Mouse (Mus musculus): ENCODE data around the gene Mvp.

The Mvp gene

DNA sequence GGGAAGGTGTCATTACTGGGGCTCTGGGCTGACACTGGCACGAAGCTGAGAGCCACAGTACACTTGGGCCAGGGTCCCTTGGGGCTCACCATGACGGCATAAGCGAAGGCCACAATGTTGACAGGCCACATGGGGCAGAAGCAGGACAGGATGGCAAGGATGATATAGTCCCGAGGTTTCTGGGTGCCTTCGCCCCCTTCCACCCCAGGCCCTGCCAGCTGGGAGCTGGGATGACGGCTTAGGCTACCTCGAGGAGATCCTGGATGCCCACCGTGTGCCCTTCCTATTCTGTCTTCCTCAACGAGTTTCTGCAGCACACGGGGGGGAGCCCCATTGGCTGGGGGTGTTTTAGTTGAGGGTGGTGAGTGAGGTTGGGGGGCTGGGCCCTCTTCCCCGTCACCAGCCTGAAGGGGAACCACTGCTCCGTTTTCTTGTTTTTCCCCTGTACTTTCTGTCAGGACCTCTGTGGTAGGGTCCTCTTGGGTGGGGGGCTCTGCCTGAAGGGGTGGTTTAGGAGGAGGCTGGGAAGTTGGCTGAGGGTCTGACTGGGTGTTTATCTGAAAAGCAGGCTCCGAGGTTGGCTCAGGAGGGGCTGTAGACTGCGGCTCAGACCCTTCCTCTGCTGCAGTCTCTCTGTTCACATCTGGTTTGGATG lies 5.0 kb upstream of the Mvp start:
- no peak for DNase-seq (ENCODE audit: low read depth, low spot score)

DNA sequence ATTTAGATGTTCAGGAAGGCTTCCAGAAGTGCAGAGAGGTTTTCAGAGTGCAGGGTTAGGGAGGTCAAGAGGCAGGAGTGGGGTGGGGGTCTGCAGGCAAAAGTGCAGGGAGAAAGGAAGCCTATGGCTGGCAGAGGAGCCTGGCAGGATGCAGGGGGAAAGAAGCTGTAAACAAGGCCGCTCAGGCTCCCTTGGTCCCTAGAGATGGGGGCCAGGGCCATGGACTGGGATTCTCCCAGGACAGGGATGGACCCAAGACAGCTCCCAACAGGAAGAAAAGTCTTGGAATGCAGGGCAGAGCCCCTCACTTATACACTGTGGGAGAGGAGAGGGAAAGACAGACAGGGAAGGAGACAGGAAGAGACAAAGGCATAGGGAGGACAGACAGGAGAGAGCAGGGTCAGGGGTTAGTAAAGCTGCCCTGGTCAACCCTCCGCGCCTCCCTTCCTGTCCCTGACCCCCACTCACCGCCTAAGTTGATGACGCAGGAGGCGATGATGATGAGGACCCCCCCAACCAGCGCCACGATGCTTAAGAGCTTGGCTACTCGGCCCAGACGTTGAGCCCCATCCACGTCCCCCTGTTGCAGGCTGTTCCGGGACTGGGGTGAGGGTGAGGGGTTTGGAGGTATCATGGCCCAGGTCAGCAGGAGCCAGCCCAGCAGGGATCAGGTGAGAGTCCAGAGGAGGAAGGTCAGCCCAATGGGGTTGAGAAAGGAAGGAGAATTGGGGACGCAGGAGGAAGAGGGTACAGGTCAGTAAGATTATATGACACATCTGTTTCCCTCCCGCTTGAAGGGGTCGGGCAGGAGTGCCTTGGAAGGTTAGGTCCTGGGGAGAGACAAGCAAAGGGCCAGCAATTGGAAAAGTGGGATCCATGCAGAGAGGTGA lies 4.2 kb upstream of the Mvp start:
- no peak for DNase-seq (ENCODE audit: low read depth, low spot score)

DNA sequence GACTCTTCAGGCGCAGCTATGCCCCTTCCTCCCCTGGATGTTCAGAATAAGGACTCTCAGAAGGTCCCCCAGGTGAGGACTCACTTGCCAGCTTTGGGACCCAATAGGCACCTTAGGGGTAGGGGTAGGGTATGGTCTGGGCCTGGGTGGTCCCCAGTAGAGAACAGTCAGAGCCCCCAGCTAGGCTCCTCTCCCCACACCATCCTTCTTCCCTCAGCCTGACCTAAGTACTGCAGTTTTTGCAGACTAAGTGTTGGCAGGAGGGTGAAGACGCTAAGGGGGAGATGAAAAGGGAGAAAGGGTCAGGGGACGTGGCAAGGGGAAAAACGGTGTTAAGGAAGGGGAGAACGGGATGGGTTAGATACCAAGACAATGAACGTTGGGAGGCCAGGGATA lies 3.5 kb upstream of the Mvp start:
- DNase-seq (ENCODE audit: low read depth, low spot score), result no peak

DNA sequence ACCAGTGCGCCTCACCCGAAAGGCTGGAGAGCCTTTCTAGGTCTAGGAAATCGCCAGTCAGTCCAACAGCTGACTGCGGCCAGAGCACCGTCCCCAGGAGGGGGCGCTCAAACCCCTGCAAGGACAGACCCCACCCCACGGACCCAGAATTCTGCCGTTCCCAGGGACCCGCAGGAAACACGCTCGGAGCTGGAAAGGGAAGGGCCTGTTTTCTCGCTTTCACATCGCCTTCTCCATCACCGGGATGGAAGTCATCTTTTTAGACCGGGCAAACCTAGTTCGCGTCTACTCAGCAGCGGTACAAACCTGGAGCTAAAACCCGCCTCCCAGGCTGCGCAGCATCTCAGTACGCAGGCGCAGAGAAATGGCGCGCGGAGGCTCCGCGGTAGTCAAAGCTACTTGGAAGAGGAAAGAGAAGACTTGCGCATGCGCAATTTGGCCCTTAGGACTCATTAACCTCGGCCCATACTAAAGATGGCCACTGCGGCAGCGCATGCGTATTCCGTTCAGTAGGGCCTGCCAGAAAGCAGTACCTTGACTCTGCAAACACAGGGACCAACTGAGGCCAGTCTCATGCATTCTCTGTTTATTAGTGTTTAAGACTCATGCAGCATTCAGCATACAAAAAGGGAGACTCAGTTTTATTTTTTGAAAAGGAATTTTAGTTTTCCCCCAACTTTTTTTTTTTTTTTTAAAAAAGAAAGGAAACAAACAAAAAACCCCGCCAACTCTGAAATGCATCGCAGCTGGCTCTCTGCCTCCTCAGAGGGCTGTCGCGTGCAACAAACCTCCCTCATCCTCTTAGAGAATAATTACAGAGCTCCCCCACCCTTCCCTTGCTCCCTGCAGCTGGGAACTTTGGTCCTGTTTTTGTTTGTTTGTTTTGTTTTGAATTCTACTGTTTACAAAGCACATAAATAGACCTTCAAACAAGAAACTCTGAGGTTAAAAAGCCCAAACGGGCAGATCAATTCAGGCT lies 2.8 kb upstream of the Mvp start, which contains the start of gene Pagr1a:
Gene Pagr1a, minus strand, starts transcription at position 382 of the 979 bp plus-strand sequence.
- peak; percentile 98 for DNase-seq (ENCODE audit: low read depth, low spot score)

DNA sequence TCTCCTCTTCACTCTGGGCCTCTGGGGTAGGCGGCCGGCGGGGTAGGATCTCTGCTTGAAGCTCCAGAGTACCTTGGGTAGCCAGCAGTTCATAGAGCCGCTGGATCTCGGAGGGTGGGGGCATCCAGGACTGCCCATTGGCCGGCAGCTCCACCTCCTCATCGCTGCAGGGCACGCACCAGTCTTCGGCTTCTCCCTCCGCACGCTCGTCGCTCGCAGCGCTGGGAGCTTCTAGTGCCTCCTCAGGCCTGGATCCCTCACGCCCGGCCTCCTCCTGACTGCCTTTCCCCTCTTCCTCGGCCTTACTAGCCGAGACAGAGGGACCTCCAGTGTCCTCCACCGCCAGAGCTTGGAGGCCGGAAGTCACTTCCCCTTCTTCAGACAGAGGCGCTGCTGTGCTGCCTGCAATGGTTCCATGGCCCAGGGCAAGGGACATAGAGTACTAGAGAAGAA lies 2.1 kb upstream of the Mvp start:
- no peak for DNase-seq (ENCODE audit: low read depth, low spot score)

DNA sequence TGATC lies 1.9 kb upstream of the Mvp start, which contains the start of gene Pagr1b:
Gene Pagr1b, minus strand, starts transcription at position 4 of the 5 bp plus-strand sequence.
- no peak for DNase-seq (ENCODE audit: low read depth, low spot score)

DNA sequence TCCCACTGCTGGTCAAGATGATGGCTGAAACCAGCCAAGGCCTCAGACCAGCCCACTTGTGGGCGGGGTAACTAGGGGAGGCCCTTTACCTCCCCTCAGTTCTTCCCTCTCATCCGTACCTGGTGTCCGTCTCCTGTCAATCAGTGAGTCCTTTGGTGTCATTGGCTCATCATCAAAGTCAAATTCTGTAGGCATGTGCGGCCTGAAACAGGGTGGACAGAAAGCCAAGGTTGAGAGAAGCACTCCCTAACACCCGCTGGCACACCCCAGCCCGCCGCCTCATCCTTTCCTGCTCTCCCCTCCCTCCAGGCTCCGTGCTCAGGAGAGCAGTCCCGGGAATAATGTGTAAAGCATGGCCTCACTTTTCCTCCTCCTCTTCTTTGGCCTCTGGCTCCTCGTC lies 1.7 kb upstream of the Mvp start:
- DNase-seq (ENCODE audit: low read depth, low spot score), result no peak

DNA sequence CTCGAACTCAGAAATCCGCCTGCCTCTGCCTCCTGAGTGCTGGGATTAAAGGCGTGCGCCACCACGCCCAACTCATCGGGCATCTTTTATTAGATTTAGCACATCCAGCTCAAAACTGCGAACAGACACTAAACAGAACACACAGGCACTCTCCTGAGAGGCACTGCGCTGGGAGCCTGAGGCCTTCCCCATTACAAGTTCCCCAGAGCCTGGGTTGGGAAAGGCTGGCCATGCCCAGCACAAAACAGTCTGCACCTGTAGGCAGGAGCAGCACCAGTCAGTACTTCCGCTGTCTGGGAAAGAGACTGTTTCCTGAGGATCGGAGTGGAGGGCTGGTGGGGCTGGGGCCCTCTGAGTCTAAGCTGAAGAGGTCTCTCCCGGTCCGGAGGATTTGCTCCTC lies 572 bp upstream of the Mvp start:
- DNase-seq (ENCODE audit: low read depth, low spot score), result no peak

DNA sequence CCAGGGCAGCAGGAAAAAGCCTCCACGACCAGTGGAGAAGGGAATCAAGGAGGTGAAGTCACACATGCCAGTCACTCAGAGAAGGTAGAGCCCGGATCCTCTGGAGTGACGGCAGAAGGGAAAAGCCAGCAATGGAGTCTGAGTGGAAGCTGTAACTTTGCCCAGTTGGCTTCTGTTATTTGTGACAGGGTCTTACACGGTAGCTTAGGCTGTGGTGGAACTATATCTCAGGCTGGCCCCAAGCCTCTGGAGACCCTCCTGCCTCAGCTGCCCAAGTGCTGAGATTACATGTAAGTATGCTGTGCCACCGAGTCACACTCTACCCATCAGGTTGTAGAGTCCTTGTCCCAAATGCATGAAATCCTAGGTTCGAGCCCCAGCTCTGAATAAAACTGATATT lies 1.0 kb downstream of the Mvp start:
- no peak for DNase-seq (ENCODE audit: low read depth, low spot score)

DNA sequence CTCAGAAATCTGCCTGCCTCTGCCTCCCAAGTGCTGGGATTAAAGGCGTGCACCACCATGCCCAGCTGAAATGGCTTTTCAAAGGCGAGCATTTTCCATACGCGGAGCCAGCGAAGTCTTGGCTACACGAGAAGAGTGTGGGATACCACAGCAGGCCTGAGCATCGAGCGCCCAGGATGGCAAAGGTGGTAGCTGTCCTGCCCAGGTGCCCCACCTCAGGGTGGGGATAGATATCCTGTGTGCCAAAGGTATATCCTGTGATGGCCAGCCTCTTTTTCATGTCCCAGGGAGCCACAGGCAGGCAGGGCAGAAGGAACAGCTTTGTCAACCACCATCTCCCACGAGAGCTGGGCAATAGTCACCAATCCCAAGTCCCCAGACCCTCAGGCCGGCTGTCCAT lies 1.6 kb downstream of the Mvp start:
- DNase-seq (ENCODE audit: low read depth, low spot score), result no peak

DNA sequence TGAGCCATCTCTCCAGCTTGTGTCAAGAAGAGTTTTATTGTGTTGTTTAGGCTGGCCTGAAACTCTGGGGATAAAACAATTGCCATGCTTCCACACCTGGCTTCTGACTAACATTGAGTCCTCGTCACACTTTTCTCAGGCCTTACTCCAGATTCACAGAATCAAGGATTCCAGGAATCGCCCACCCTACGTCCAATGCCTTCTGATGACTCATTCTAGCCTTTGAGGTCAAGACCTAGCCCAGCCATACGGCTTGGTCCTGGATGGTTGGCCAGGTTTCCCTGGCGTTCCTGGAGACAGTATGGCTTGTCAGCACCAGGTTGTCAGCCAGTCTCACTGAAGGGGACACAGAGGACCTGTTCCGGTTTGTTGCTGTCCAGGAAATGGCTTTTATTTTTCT lies 2.0 kb downstream of the Mvp start:
- DNase-seq (ENCODE audit: low read depth, low spot score), result no peak

DNA sequence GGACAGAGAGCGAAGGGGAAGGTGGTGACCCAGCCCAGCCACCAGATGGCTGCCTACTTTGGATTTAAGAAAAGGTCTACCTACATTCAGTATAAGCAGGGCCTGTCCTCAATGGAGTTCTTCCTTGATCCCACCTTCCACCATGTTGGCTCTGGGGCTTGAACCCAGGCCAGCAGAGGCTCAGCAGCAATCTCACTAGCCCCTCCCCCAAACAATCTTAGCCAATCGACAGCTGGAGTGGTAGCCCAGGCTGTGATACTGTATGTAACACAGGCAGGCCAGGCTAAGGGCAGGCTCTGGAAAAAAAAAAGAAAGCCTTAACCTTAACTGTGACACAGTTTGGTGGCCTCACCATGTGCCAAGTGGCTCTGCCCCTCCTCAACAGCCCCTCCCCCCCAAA lies 2.7 kb downstream of the Mvp start:
- DNase-seq (ENCODE audit: low read depth, low spot score), result no peak

DNA sequence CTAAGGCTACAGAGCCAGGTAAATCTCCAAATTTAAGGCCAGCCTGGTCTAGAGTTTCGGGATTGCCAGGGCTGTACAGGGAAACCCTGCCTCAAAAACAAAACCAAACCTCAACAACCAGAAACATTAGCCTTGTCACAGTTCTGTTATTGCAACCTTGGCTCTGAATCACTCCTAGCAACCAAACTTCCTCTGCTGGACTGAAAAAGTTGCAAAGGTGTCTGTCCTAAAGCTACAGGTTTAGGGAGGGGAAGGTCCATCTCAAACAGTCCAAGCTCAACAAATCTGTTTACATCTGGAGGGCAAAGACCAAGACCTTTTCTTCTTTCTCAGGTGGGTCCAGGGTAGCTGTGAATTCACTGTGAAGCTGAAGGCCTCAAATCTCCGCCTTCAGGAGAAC lies 3.4 kb downstream of the Mvp start:
- DNase-seq (ENCODE audit: low read depth, low spot score), result no peak

DNA sequence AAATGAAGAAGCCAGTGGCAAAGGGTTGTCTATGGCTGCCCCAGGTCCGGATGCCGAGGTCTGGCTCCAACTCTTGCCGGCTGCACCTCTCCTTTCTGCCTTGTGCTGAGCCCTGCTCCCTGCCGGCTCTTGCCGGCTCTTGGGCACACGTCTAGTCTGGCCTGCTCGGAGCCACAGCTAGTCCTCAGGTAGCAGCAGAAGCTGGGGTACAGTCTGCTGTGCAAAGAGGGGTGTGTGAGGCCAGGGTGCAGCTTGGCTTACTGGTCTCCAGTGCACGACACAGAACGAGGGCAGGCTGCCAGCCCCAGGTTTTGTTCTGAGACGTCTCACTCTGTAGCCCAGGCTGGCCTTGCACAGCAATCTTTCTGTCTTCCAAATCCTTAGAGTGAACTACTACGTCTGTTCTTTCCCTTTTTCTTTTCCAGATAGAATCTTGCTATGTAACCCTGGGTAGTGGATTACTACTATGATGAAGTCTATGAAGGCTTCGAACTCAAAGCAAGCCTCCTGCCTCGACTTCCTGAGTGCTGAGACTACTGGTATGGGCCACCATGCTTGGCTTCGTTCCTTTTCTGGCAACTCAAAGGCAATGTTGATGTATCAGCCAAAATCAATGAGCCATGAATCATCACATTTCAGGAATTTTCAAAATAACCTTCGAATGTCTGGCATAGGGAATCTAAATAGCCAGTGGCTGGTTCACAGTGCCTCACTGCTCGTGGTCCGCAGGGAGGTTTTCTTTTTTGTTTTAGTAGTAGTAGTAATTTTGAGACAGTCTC lies 4.9 kb downstream of the Mvp start:
- no peak for DNase-seq (ENCODE audit: low read depth, low spot score)

DNA sequence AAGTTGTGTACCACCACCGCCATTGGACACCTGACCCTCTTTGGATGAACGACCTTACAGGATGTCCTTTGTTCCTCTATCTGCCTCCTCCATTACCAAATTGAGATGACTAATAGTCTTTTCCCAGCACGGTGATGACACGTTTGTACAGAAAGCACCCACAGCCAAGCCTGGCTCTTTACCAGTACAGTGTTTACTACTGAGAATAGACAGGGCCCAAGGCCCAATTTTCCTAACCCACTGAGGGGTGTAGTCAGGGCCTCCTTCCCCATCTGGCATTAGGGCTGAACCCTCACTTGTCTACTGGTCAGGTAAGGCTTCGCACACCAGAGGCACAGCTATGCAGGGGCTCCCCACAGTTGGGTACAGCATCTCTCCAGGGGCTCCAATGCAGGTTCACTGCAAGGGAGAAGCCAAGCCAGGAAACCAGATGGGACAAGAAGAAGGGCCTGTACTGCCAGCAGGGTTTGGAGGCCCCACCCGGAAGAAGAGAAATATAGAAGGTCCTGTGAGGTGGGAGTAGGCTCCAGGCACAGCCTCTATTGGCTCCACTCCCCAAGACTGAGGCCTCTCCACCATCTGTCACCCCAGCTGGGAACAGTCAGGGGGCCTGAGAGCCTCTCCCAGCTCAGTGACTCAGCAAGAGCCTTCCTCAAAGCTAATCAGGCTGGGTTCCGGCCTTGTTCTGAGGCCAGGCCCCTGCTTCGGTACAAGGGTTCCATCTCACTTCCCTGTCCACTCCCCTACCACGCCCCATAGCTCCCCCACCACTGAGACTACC lies 6.0 kb downstream of the Mvp start:
- no peak for DNase-seq (ENCODE audit: low read depth, low spot score)

DNA sequence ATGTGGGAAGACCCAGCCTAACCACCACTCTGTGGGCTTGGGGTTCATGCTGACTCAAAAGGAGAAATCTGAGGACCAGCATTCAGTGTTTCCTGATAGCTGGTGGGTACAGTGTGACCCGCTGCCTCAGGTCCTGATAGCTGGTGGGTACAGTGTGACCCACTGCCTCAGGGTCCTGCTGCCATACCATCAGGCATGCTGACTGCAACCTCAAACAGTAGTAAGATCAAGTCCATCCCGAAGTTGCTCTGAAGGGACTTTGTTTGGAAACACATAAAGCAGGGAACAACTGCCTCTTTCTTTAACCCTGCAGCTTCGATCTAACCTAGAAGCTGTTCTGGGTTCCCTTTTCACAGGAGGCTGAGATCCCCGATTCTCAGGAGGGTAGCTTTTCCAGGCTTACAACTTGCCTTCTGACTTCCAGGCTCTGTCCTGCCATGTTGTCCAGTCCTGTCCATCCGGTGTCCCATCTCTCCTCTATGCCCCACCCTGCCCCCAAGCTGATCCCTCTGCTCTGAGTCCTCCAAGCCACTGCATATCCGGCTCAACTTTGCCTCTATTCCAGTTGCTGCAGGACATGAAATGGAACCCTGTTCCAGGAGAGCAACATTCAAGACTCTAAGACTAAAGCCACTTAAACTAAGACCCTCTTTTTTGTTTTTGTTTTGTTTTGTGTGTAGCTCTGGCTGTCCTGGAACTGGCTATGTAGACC lies 7.0 kb downstream of the Mvp start:
- no peak for DNase-seq (ENCODE audit: low read depth, low spot score)

DNA sequence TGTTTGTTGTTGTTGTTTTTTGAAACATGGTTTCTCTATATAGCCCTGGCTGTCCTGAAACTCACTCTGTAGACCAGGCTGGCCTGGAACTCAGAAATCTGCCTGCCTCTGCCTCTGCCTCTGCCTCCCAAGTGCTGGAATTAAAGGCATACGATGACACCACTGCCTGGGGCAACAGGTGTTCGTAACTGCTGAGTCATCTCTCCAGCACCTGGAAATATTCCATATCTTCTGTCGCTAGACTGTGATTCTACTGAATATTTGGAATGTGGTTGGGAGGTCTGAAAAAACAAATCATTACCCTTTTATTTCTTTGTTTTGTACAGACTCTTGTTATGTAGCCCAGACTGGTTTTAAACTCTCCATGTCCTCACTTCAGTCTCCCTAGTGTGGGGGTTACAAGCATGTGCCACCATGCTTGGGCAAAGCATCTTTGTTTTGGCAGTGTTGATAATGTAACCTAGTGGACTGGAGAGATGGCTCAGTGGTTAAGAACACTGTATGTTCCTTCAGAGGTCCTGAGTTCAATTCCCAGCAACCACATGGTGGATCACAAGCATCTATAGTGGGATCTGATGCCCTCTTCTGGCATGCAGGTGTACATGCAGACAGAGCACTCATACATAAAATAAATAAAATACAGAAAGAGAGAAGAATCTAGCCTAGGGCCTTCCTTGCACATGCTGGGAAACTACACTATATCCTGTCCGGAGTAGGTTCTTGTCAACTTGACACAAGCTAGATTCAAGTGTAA lies 10.1 kb downstream of the Mvp start:
- DNase-seq (ENCODE audit: low read depth, low spot score), result no peak

DNA sequence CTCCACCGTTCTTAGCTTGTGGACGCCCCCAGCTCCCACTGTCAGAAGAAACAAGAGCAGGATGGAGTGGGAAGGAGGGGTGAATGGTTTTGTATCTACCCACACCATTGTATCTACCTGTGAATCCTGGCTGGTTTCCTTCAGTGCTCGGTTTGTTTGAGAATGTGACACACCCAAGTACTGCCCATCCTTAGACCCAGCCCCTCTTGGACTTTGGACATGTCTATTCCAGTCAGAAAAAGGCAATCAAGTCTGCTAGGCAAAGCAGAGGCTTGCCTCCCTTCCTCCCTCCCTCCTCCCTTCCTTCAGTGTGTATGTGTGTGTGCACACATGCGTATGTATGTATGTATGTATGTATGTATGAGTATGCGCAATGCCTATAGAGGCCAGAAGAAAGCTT lies 10.8 kb downstream of the Mvp start:
- no peak for DNase-seq (ENCODE audit: low read depth, low spot score)

DNA sequence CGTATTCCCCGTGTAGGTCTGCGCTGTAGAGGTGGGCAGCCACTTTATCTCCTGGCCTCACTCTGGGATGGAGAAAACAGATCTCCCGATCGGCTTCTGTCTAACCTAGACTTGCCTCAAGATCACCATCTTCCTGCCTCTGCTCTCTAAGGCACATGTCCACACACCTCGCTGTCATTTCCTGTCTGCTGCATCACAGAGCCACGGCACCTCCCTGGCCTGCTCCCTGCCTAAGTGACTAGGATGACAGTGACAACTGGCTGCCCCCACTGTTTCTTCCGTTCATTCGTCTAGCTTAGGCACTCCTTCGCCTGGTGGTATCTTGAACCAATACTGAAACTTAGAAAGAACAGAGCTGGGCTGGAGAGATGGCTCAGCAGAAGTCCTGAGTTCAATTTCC lies 14.9 kb downstream of the Mvp start:
- no peak for DNase-seq (ENCODE audit: low read depth, low spot score)

DNA sequence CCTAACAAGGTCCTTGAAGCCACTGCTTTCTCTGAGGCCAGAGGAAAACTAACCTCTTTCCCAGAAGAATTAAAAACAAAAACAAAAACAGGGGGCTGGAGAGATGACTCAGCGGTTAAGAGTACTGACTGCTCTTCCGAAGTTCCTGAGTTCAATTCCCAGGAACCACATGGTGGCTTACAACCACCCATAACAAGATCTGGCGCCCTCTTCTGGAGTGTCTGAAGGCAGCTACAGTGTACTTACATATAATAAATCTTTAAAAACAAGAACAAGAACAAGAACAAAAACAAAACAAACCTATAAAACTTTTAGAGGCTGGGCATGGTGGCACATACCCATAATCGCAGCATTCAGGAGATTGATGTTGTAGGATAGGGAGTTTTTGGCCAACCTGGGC lies 18.0 kb downstream of the Mvp start:
- no peak for DNase-seq (ENCODE audit: low read depth, low spot score)

All from WW6 (cell line).